Mouse (Mus musculus) heart, postnatal 10 days (tissue): Measurements from ENCODE around the gene Nme3. TPM values are rescaled to one million over a fixed set of nuclear protein-coding genes. Genes with fewer than 3 reads are reported as not detected.

ENCODE experiments used
- total RNA-seq, 2 experiments: library from RNA; stranded (reverse); gene quantifications; 2 replicates each; pipeline ENCODE4 v1.2.3; 2021

Nme3 gene
- total RNA-seq, 2 experiments from 2014 or later = 45.4 to 54.6 TPM

Other genes starting within 250 kb of the Nme3 start
- 100 to 1,000 TPM; 108 to 133 TPM for gene Slc9a3r2, start 246.2 kb upstream of the Nme3 start, total RNA-seq
- not detected for gene Npw, start 238.0 kb upstream of the Nme3 start, total RNA-seq
- gene Zfp598, start 226.8 kb upstream of the Nme3 start, total RNA-seq = 10 to 100 TPM; 25.1 to 25.4 TPM
- not detected for gene Syngr3, start 206.5 kb upstream of the Nme3 start, total RNA-seq
- gene Gfer, start 200.3 kb upstream of the Nme3 start, total RNA-seq = 10 to 100 TPM; 18.9 to 19.8 TPM
- gene Noxo1, start 200.3 kb upstream of the Nme3 start, total RNA-seq = 1 to 10 TPM in 1 of 2 experiments, under 1 TPM in 1; 0.93 to 2.9 TPM
- 10 to 100 TPM; 20.8 to 21.5 TPM for gene Tbl3, start 188.8 kb upstream of the Nme3 start, total RNA-seq
- not detected for gene Rnf151, start 178.4 kb upstream of the Nme3 start, total RNA-seq
- gene Rps2, start 178.4 kb upstream of the Nme3 start, total RNA-seq = 100 to 1,000 TPM; 730 to 736 TPM
- 100 to 1,000 TPM; 845 to 899 TPM for gene Ndufb10, start 172.0 kb upstream of the Nme3 start, total RNA-seq
- 10 to 100 TPM; 67.3 to 69.8 TPM for gene Rpl3l, start 168.7 kb upstream of the Nme3 start, total RNA-seq
- gene Msrb1, start 159.9 kb upstream of the Nme3 start, total RNA-seq = 100 to 1,000 TPM; 123 to 163 TPM
- not detected for gene Hs3st6, start 143.5 kb upstream of the Nme3 start, total RNA-seq
- not detected for gene Meiob, start 92.2 kb upstream of the Nme3 start, total RNA-seq
- 100 to 1,000 TPM; 110 to 117 TPM for gene Hagh, start 56.4 kb upstream of the Nme3 start, total RNA-seq
- 10 to 100 TPM; 62.4 to 66.0 TPM for gene Fahd1, start 46.1 kb upstream of the Nme3 start, total RNA-seq
- 10 to 100 TPM in 1 of 2 experiments, 1 to 10 TPM in 1; 9.9 to 14.0 TPM for gene Igfals, start 30.5 kb upstream of the Nme3 start, total RNA-seq
- gene Nubp2, start 10.2 kb upstream of the Nme3 start, total RNA-seq = 10 to 100 TPM; 27.0 to 27.8 TPM
- 10 to 100 TPM; 41.3 to 45.8 TPM for gene Spsb3, start 9.9 kb upstream of the Nme3 start, total RNA-seq
- 10 to 100 TPM; 17.1 to 23.7 TPM for gene Eme2, start 1.4 kb upstream of the Nme3 start, total RNA-seq
- gene Mrps34, start 1.4 kb upstream of the Nme3 start, total RNA-seq = 100 to 1,000 TPM; 114 to 116 TPM
- gene Mapk8ip3, start 40.5 kb downstream of the Nme3 start, total RNA-seq = 10 to 100 TPM; 64.0 to 66.9 TPM
- 10 to 100 TPM; 19.4 to 22.9 TPM for gene Jpt2, start 64.2 kb downstream of the Nme3 start, total RNA-seq
- 10 to 100 TPM; 15.2 to 15.9 TPM for gene Cramp1l, start 119.3 kb downstream of the Nme3 start, total RNA-seq
- gene Ift140, start 119.6 kb downstream of the Nme3 start, total RNA-seq = 1 to 10 TPM; 7.3 to 7.8 TPM
- 10 to 100 TPM; 42.1 to 42.2 TPM for gene Tmem204, start 187.1 kb downstream of the Nme3 start, total RNA-seq
- 10 to 100 TPM; 15.2 to 16.8 TPM for gene Telo2, start 219.5 kb downstream of the Nme3 start, total RNA-seq
- gene Ptx4, start 224.3 kb downstream of the Nme3 start, total RNA-seq = 1 to 10 TPM; 1.9 to 4.6 TPM
- gene Clcn7, start 236.9 kb downstream of the Nme3 start, total RNA-seq = 10 to 100 TPM; 27.7 to 28.8 TPM